13 mouse cellular contexts compared by ENCODE assay signal in genomic region chr16:24172653-24173052, GRCm38 (mm10).
"Had no signal": no experiment of that assay in that cellular context is flagged by ENCODE, and none has a peak within 500 bp of the region (broad histone marks: within the 10 kb centered on the region; RNA-seq: fewer than 3 reads in every experiment).

No protein-coding gene starts in this region.

- DNase-seq: kidney, adult 9 months; kidney, postnatal 14 days; kidney, postnatal 4 days; layer of hippocampus, adult 9-11 months; liver; lung, adult 18-20 months; lung, postnatal 10 days; lung, postnatal 36 days; midbrain, embryonic 14.5 days; thymus, adult 2 months; thymus, postnatal 14 days; thymus, postnatal 4 days had no signal

- ATAC-seq: liver, embryonic 12.5 days had no signal
